Mouse (Mus musculus) brain, embryonic 14.5 days (tissue): Measurements from ENCODE around the gene Ccnc.

Source experiments
- CTCF ChIP-seq: fragments of 200-500 bp; IDR thresholded peaks from 2 replicates; pipeline ENCODE4 v1.5.1; 2012; ENCODE audit warnings: inconsistent platforms, mild to moderate bottlenecking, moderate library complexity, borderline replicate concordance; ENCODE audit not compliant: insufficient read depth, insufficient read length; ENCODE audit errors: extremely low read depth
- POLR2A ChIP-seq: fragments of 200-500 bp; IDR thresholded peaks from 2 replicates; pipeline ENCODE4 v1.6.1; 2012; ENCODE audit warnings: mild to moderate bottlenecking, inconsistent platforms, borderline replicate concordance; ENCODE audit not compliant: poor library complexity, insufficient read depth, insufficient read length, severe bottlenecking; ENCODE audit errors: extremely low read depth

- TF ChIP-seq CTCF (peak; percentile 87), POLR2A (peak; percentile 28; the same call in 1 of the 2 replicates)
Observed at GRCm38 (mm10) chr4:21766863-21767304, 39.4 kb downstream of the Ccnc start, which contains the start of the genes Usp45 and Tstd3.
